Mouse (Mus musculus) retina, adult 2 months (tissue): ENCODE data around the gene 2610021A01Rik.
"Not testable (repeated sequence)": the region's sequence is repeated elsewhere in the genome, so short reads cannot be mapped to it uniquely, and the experiment has no call there.

Experiments
- DNase-seq: peaks from one replicate; pipeline ENCODE4 v3.0.0-alpha.2; 2012; ENCODE audit warnings: low read depth, low spot score

Gene 2610021A01Rik

DNA sequence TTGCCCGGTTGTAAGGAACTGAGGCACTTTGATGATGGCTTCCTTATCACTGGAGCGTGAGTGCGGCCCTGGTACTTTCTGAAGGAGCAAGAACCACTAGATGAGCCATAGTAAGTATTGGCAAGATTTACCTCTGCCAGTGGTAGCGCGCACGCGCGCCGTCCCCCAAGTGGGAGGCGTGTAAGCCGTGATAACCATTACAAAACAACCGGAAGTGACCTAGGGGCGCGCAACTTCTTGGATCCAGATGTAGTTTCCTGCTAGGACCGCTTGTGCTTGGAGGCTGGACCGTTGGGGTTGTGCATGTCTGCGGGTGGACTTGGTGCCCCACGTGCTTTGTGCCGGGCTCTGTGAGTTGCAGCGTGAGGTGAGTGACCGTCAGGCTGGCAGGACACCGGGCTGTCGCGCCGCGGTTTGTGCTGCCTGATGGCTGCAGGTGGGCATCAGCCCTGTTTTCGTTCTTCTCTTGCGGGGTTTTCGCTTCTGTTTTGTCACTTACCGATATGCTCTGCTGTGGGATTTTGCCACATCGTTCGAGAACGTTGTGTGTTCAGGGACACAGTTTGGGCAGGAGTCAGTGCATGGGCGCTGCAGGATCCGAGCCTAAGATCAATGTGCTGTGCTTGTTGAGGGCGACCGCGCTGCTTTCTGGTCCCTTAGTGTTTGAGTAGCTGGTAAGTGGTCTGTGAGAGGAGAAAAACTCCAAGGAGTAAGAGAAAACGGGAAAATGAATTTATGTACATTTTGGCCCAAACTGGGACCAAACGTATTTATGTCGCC is at the start of gene 2610021A01Rik:
Gene 2610021A01Rik, plus strand, starts transcription at position 197 of the 780 bp plus-strand sequence.
- peak; percentile 81 for DNase-seq

DNA sequence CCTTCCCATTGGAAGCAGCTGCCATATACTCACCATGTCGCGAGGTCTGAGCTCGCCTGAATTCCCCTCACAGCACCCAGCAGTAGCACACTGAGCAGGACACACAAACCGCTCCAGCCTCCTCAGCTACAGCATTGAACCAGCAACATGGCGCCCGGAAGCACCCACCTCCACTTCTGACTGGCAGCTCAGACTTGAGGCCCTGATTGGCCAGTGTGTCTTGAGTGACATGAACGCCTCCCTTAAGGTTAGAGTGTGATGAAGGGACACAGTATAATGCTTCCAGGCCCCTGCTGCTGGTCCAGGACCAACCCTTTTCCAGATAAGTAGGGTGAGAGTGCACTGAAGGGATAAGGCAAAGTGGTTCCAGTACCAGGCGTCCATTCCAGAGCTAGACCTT is 38.3 kb upstream of the 2610021A01Rik start:
- DNase-seq, result no peak

DNA sequence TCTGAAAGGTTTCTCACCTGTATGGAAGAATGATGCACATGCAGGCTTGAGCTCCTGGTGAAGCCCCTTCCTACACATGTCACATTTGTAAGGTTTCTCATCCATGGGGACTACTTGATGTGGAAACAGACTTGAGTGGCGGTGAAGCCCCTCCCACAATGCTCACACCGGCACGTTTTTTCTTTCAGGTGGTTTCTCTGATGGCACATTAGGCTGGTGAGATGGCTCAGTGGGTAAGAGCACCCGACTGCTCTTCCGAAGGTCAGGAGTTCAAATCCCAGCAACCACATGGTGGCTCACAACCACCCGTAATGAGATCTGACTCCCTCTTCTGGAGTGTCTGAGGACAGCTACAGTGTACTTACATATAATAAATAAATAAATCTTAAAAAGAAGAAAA is 25.5 kb upstream of the 2610021A01Rik start, which contains the start of gene Gm6871:
Gene Gm6871, minus strand, starts transcription at position 101 of the 400 bp plus-strand sequence.
- DNase-seq, result not testable (repeated sequence)

DNA sequence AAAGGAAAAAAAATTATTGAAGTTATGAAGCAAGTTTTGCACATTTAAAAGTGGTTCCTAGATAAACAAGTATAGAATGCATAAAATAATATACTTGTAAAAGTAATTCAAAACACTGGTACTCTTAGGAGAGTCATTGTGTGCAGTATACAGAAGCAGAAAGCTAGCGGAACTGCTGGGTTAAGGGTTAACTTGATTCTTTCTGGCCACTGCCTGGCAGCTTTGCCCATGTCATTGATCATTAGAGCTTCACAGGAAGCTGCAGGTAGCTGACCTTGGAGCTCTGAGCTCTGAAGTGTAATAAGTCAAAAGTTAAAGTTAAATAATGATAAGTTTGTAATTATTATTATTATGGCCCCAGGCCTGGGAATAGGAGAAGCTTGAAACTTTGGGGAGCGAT is 21.1 kb upstream of the 2610021A01Rik start:
- DNase-seq, result no peak

DNA sequence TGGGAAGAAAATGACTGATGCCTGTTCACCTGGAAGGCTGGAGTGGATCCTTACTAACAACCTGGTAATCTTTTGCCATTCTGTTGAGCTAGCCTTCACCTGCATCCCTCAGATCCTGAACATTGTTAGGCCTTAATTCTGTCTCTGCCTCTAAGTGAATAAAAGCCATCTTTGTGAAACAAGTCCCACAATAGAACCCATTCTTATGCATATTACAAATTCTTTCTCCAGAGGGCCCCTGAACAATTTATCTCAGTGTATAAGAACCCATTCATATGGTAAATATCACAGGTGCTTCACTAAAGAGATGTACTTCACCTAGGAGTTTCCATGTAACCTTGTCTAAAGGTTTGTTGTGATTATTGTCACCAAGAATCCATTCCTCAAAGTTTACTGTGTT is 17.0 kb upstream of the 2610021A01Rik start:
- DNase-seq, result no peak

DNA sequence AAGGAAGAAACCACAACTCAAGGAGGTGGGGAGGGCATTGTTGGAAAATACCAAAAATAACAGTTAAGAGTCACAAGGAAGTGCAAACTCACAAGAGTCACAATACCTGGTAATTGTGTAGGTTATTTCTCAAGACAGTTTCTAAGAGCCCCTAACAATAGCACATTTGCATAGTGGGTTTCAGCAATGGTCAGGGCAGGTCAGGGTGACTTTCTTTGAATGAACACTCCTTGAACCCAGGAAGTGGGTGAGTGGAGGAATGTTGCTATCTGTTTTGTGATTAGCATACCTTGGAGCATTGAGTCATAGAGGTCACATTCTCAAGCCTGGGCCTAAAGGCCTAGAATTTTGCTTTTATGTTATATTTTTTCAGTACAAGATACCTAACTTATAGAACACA is 11.2 kb upstream of the 2610021A01Rik start:
- not testable (repeated sequence) for DNase-seq

DNA sequence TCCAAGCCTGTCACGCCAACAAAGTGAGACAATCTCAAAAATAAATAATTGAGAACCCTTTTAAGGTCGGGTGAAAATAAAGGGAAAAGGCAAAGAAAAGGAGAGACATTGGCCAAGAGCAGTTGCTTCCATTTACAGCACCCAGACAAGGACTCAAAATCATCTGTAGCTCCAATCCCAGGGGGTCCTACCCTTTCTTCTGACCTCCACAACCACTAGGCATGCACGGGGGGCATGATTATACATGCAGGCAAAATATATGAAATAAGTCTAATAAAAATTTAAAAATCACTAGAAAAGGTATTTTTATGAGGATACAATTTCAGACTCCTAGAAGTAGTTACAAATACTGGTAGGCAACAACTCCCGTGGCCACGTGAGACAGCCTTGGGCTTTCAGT is 415 bp upstream of the 2610021A01Rik start:
- no peak for DNase-seq

DNA sequence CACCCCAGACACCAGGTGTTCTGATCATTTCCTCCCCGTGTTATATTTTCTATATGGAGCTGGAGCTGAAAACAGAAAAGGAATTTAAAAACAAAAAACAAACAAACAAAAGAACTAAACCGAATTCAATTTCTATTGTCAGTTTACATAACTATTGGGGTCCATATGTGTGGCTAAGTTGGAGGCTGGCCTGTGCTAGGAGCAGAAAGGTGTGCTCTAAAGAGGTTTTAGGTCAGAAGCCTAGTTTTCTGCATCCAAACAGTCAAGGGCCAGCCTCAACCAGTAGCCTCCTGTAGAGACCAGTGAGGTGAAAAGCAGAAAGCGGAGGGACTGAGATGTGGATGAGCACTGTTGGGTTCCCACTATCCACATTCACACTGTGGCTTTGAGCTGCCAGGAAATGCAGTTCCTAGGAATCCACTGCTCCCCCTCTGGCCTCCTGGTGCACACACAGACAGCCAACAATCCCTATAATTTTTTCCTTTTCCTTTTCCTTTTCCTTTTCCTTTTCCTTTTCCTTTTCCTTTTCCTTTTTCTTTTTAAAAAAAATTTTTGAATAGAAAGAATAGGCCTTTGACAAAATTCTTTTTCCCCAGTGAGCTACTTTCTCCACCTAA is 1.0 kb downstream of the 2610021A01Rik start:
- DNase-seq, result no peak

DNA sequence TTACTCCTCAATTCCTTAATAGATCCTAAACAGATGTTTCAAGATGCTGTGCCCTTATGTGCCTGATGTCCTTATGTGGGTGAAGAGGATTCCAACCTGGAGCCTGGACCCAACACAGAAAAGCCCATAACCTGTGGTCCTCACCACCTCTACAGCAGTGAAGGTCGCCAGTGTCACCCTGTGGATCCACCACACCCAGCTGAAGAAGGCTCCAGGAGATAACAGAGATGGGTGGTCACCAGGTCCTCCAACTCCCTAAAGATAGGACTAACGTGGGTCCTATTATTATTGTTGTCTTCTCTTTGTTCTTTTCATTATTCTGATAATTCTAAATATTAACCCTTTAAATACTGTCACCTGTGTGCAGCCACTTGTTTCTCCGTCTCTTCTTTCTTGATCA is 12.6 kb downstream of the 2610021A01Rik start:
- no peak for DNase-seq

DNA sequence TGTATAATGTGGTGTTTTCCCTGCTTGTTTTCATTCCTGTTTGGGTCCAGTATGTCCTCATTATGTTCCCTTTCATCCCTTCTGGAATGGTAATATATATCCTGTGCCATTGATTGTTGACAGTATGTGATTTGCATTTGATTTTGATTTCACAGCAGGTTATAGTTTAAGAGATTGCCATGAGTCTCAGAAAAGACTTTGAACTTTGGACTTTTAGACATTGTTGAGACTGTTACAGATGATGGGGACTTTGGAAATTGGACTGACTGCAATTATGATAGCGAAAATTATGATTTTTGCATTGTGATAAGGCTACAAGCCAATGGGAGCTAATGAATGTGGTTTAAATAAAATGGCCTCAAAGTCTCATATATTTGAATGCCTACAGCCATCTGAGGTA is 17.2 kb downstream of the 2610021A01Rik start:
- not testable (repeated sequence) for DNase-seq

DNA sequence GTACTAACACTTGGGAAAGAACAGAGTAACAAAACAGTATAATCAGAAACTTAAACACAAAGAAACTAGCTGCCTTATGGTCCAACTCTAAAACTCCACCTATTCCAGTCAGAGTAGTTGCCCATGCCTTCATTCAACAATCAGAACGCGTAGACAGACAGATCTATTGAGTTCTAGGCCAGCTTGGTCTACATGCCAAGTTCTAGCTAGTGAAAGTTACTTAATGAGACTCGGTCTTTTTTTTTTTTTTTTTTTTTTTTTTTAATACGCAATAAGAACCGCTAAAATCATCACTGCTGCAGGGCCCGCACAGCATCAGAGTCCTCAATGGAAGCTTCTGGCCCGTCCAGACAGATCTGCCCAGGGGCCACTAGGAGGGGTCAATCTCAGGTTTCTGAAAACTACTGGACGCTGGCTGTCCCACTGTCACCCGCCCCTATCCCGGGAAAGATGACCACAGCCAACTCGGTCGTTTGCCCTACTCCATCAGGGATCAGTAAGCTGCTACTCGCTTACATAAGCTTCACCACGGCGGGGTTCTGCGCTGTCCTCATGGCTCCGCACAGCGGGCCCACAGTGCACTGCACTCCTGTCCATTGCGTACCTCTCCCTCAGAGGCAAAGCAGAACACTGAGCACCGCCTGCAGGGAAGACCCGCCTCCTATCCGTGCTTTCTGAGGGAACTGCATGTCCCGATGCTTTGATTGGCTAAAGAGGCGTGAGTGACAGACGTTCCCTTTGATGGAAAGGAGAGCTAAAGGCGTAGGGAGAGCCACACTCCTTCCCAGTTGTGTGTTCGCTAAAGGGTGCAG is 33.6 kb downstream of the 2610021A01Rik start, which contains the start of gene Zfp788:
Gene Zfp788, plus strand, starts transcription at position 795 of the 812 bp plus-strand sequence.
- peak; percentile 91 for DNase-seq

DNA sequence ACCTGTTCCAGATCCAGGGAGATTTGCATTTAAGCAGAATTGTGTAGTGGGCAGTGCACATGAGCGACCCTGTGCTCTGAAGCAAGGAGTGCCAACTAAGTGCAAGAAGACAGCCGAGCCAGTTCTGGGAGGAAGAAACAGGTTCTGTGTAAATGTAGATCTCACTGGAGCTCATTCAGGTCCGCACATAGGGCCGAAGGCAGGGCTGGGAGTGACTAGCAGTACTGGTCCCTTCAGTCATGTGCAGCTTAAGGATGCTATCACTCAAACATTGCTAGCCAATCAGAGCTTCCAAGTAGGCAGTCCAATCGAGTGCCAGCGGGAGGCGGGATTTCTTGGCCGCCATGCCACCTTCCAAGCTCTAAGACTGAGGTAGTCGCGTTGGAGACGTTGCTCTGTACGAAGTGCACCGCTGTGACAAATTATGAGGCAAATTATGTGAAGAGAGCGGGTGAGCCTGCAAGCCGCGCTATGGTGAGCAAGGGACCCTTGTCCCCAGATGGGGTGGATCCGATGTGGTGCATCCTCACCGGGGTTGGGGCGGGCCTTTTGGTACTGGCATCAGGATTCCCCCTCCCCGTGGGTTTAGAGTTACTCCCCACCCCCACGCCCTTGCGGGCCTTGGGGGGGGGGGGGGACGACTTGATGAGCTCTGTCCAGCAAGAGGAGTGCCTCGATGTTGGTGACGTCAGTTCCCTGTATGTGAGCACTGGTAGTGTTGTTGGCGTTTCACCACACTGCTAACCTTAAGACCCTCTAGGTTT is 34.4 kb downstream of the 2610021A01Rik start:
- DNase-seq, result peak; percentile 89

DNA sequence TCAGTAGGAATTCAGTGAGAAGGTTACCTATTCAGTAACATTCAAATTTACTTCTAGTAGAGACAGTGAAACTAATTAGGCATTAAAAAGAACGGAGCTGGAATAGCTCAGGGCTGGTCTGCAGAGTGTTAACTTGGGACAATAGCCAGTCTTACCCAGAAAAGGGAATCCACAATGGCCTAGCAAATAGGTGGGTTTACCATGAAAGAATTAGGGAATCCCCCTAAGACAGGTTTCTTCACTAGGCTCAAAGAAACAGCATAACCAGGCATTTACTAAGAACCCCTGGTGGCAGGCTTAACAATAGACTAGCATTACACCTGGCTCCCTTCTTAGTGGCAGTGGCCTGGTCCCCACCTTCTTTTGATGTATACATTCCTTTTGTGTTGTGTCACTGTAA is 75.3 kb downstream of the 2610021A01Rik start:
- DNase-seq, result not testable (repeated sequence)
